Mouse (Mus musculus) myocyte (in vitro differentiated cells): ENCODE results near the gene Rsc1a1.

ENCODE experiments used
- CEBPB ChIP-seq: IDR thresholded peaks from 2 replicates; pipeline ENCODE4 v1.6.1; 2011; ENCODE audit warnings: mild to moderate bottlenecking, moderate library complexity; ENCODE audit not compliant: poor library complexity, insufficient read depth, severe bottlenecking
- E2F4 ChIP-seq: IDR thresholded peaks from one replicate; pipeline ENCODE4 v1.6.1; 2011; ENCODE audit warnings: mild to moderate bottlenecking, control low read depth, moderate library complexity; ENCODE audit not compliant: insufficient read depth
- MAX ChIP-seq: IDR thresholded peaks from one replicate; pipeline ENCODE4 v1.6.1; 2011; ENCODE audit warnings: low read depth, mild to moderate bottlenecking, control low read depth
- MYOG ChIP-seq, 3 experiments: IDR thresholded peaks; one replicate each; pipeline ENCODE4 v1.6.1; 2011; ENCODE audit warnings: control low read depth in 2 of 3, low read depth in 2 of 3, mild to moderate bottlenecking in 2 of 3; ENCODE audit not compliant: insufficient read length in 2 of 3, control insufficient read depth in 1 of 3, insufficient read depth in 1 of 3
- POLR2A ChIP-seq: IDR thresholded peaks from one replicate; pipeline ENCODE4 v1.6.1; 2011; ENCODE audit warnings: low read depth, mild to moderate bottlenecking, control low read depth, moderate library complexity; ENCODE audit not compliant: insufficient read length
- POLR2AphosphoS2 ChIP-seq: IDR thresholded peaks from one replicate; pipeline ENCODE4 v1.6.1; 2011; ENCODE audit warnings: low read depth, control low read depth; ENCODE audit not compliant: insufficient read length
- SRF ChIP-seq: IDR thresholded peaks from one replicate; pipeline ENCODE4 v1.6.1; 2011; ENCODE audit warnings: low read depth; ENCODE audit not compliant: control insufficient read depth, insufficient read length
- TCF12 ChIP-seq: IDR thresholded peaks from one replicate; pipeline ENCODE4 v1.6.1; 2011; ENCODE audit warnings: mild to moderate bottlenecking, control low read depth; ENCODE audit not compliant: poor library complexity, insufficient read depth, severe bottlenecking
- USF1 ChIP-seq: IDR thresholded peaks from one replicate; pipeline ENCODE4 v1.6.1; 2011; ENCODE audit warnings: low read depth, mild to moderate bottlenecking, control low read depth, moderate library complexity

DNA sequence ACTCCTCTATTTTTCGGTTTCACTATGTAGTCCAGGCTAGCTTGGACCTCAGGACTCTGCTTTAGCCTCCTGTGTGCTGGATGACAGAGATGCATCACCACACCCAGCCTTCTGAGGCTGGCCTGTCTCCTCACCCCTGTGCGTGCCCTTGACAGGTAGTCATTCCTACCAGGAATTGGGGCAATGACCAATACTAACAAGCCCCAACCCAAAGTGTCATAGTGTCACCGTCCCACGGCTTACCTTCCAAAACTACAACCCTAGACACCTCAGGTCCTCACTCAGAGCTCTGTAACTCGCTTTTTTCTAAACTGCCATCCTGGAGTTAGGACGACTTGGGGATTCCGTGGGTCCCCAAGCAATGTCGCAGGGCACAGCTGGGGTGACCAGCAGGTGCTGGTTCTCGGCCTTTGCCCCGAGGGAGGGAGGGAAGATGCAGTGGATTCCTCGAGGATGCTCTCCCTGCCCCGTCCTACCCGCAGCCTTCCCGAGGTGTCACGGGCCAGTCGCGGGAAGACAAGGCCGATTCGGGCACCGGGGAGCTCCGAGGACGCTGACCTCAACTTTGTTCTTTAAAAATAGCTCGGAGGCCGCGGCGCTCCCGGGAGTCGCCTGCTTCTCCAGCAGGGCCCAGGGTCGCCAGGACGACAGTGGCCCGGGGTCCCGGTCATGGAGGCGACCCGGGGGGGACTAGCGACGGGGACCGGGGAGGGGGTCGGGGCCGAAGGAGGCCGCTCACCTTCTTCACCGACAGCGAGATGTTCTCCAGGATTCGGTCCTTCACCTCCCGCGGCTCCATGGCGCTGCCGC lies 22.1 kb downstream of the Rsc1a1 start:
- TF ChIP-seq POLR2A (no peak), E2F4 (no peak), CEBPB (no peak), MYOG (IDR thresholded peaks at IDR 0.05; ENCODE audit: control insufficient read depth in 1 of 3, insufficient read depth in 1 of 3, insufficient read length in 2 of 3, low read depth in 2 of 3) (peak in 1 of 3 experiments; percentile 19), MAX (no peak), POLR2AphosphoS2 (no peak), SRF (no peak), USF1 (no peak), TCF12 (no peak)
